Mouse (Mus musculus): Measurements from ENCODE around the gene Pitpnm3.

DNA sequence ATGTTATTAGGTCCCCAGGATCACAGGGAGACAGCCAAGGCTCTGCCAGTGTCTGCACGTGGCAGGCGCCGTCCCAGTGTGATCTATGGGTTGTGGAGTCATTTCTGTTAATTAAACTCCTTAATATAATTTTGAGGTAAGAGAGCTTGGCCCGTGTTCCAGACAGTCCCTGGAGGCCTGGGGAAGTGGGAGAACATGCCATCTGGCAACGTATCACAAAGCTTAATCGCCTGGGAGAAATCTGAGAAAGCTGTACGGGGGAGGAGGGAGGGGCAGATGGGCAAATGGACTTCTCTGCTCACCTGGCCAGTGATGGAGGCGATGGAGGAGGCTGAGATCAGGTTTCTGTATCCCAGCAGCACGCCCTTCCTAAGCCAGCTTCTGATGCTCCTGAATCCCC, 132.4 kb downstream of the Pitpnm3 start:
- TF ChIP-seq GATA1 (IDR thresholded peaks at IDR 0.05; ENCODE audit: low read length) (no peak), TAL1 (IDR thresholded peaks at IDR 0.05; ENCODE audit: low read length) (no peak)
